In genomic region chr11:70509753-70510564, GRCm38 (mm10) we compare ENCODE assay signal across 9 mouse cellular contexts. TPM values are rescaled to one million over a fixed set of nuclear protein-coding genes. Genes with fewer than 3 reads are reported as not detected.
A peak's percentile ranks its signal among the peaks of the same experiment; 100 is the strongest.
DNase-seq lines count a peak whose midpoint lies in the region; ATAC-seq and TF ChIP-seq lines count a peak whose summit lies in the region.
"Had no signal": no experiment of that assay in that cellular context is flagged by ENCODE, and none has a peak within 500 bp of the region (broad histone marks: within the 10 kb centered on the region; RNA-seq: fewer than 3 reads in every experiment).

No protein-coding gene starts in this region.

- H3K4me1 ChIP-seq in testis, adult 2 months (ENCODE audit: control insufficient read depth, insufficient read depth, low read length): peaks cover 8% of the 10 kb centered on the region
- H3K4me1 ChIP-seq in kidney, adult 2 months (ENCODE audit: control insufficient read depth, insufficient read depth, low read length): no peaks in the 10 kb centered on the region
- H3K4me1 ChIP-seq in lung, embryonic 14.5 days (ENCODE audit: insufficient read depth): no peaks in the 10 kb centered on the region
- H3K4me1 ChIP-seq in neural tube, embryonic 14.5 days (ENCODE audit: control insufficient read depth, insufficient read depth, low read length): no peaks in the 10 kb centered on the region

- no peak for DNase-seq in testis, postnatal 14 days (ENCODE audit: low spot score)
- peak; percentile 61 for DNase-seq in cerebellum, adult 9-10 months
- peak; percentile 30 to 37 for DNase-seq in frontal cortex, postnatal 36 days (ENCODE audit: low spot score in 2 of 2)
- peak; percentile 49 for DNase-seq in kidney, adult 2 months
- DNase-seq in lung, embryonic 14.5 days: peak; percentile 78
- peak; percentile 69 for DNase-seq in thymus, postnatal 25 days

- TF ChIP-seq POLR2A in testis, adult 2 months (IDR thresholded peaks at IDR 0.05; ENCODE audit: control insufficient read depth, low read depth, low read length): no peak
- TF ChIP-seq POLR2A in kidney, adult 2 months (IDR thresholded peaks at IDR 0.05; ENCODE audit: low read depth, low read length): no peak

- H3K36me3 ChIP-seq in testis, adult 2 months (ENCODE audit: control insufficient read depth, insufficient read depth, low read length): no peaks in the 10 kb centered on the region
- no peaks in the 10 kb centered on the region for H3K36me3 ChIP-seq in kidney, adult 2 months (ENCODE audit: control insufficient read depth, insufficient read depth, low read length)
- no peaks in the 10 kb centered on the region for H3K36me3 ChIP-seq in lung, embryonic 14.5 days (ENCODE audit: insufficient read depth)
- H3K36me3 ChIP-seq in neural tube, embryonic 14.5 days (ENCODE audit: control insufficient read depth, insufficient read depth, low read length): no peaks in the 10 kb centered on the region
- H3K36me3 ChIP-seq: liver, embryonic 15.5 days had no signal

- H3K4me2 ChIP-seq in lung, embryonic 14.5 days: peak overlapping the region; percentile 8; the same call in 1 of the 2 replicates
- H3K4me2 ChIP-seq in neural tube, embryonic 14.5 days (ENCODE audit: low read depth, low read length): peak overlapping the region; percentile 33; the same call in 1 of the 2 replicates
- H3K4me2 ChIP-seq: liver, embryonic 15.5 days had no signal

- no peak overlapping the region for H3K27ac ChIP-seq in testis, adult 2 months (ENCODE audit: control insufficient read depth, insufficient read depth, low read depth, low read length)
- no peak overlapping the region for H3K27ac ChIP-seq in kidney, adult 2 months (ENCODE audit: insufficient read depth, low read depth, low read length)
- no peak overlapping the region for H3K27ac ChIP-seq in lung, embryonic 14.5 days (ENCODE audit: low read depth)
- no peak overlapping the region for H3K27ac ChIP-seq in neural tube, embryonic 14.5 days (ENCODE audit: low read depth, low read length)
- H3K27ac ChIP-seq: liver, embryonic 15.5 days had no signal

- TF ChIP-seq CTCF in testis, adult 2 months (IDR thresholded peaks at IDR 0.05; ENCODE audit: control insufficient read depth, insufficient read depth, insufficient replicate concordance, low read depth, low read length): peak; percentile 36; the same call in 1 of the 2 replicates
- peak; percentile 86 for TF ChIP-seq CTCF in kidney, adult 2 months (conservative IDR thresholded peaks at IDR 0.05; ENCODE audit: insufficient read depth, insufficient read length, low read depth, low read length)
- peak; percentile 72 for TF ChIP-seq CTCF in lung, embryonic 14.5 days (IDR thresholded peaks at IDR 0.05; ENCODE audit: low read depth)

- H3K27me3 ChIP-seq in testis, adult 2 months (ENCODE audit: control insufficient read depth, insufficient read depth, low read length): no peaks in the 10 kb centered on the region
- H3K27me3 ChIP-seq in kidney, adult 2 months (replicated peaks; ENCODE audit: control insufficient read depth, insufficient read depth, low read length): no peaks in the 10 kb centered on the region
- H3K27me3 ChIP-seq in lung, embryonic 14.5 days (ENCODE audit: insufficient read depth, low read length): no peaks in the 10 kb centered on the region
- no peaks in the 10 kb centered on the region for H3K27me3 ChIP-seq in neural tube, embryonic 14.5 days (ENCODE audit: control insufficient read depth, insufficient read depth, low read length)

- no peak overlapping the region for H3K9ac ChIP-seq in lung, embryonic 14.5 days
- H3K9ac ChIP-seq in neural tube, embryonic 14.5 days (replicated peaks; ENCODE audit: low read depth, low read length): no peak overlapping the region
- H3K9ac ChIP-seq: liver, embryonic 15.5 days had no signal

- peak overlapping the region; percentile 24 for H3K4me3 ChIP-seq in testis, adult 2 months (ENCODE audit: control insufficient read depth, low read depth, low read length)
- H3K4me3 ChIP-seq in kidney, adult 2 months (ENCODE audit: insufficient read depth, low read depth, low read length): no peak overlapping the region
- no peak overlapping the region for H3K4me3 ChIP-seq in lung, embryonic 14.5 days (ENCODE audit: low read depth, low read length)
- H3K4me3 ChIP-seq in neural tube, embryonic 14.5 days (ENCODE audit: low read depth, low read length): no peak overlapping the region
- H3K4me3 ChIP-seq: liver, embryonic 15.5 days had no signal

- 14% methylated on average over 19 of the region's 19 CpGs for WGBS in kidney, adult 2 months
- WGBS in lung, embryonic 14.5 days: 7% methylated on average over 19 of the region's 19 CpGs
- WGBS in neural tube, embryonic 14.5 days: 11% methylated on average over 19 of the region's 19 CpGs

- no peaks in the 10 kb centered on the region for H3K9me3 ChIP-seq in lung, embryonic 14.5 days (ENCODE audit: low read depth, low read length)
- H3K9me3 ChIP-seq in neural tube, embryonic 14.5 days (ENCODE audit: control insufficient read depth, low read length): no peaks in the 10 kb centered on the region
- H3K9me3 ChIP-seq: liver, embryonic 15.5 days had no signal

- ATAC-seq in lung, embryonic 14.5 days (ENCODE audit: insufficient read depth): peak; percentile 62; the same call in 1 of the 2 replicates
- peak; percentile 21; the same call in 1 of the 2 replicates for ATAC-seq in neural tube, embryonic 14.5 days (ENCODE audit: low read depth)

RNA-seq across cellular contexts. Expression of gene Vmo1, which starts 4.5 kb away (rescaled TPM):
- 0.30 and 0.36 TPM in 2 replicates for polyA plus RNA-seq in testis, adult 2 months (2012; rRNA removed)
- polyA plus RNA-seq in kidney, adult 2 months (2012; rRNA removed): 0.15 TPM in 1 of 2 replicates, not detected in the other
- 0.38 TPM in 1 of 2 replicates, not detected in the other for polyA plus RNA-seq in lung, embryonic 14.5 days (2014; fragmentation: Nextera tagmentation; extraction: Ambion mirVana)
- polyA plus RNA-seq in neural tube, embryonic 14.5 days (2014; fragmentation: Nextera tagmentation; extraction: Ambion mirVana): not detected in 2 replicates

RNA-seq across cellular contexts. Expression of gene Tm4sf5, which starts 4.9 kb away (rescaled TPM):
- polyA plus RNA-seq in testis, adult 2 months (2012; rRNA removed): 1.2 TPM in 2 replicates
- 0.31 TPM in 1 of 2 replicates, not detected in the other for polyA plus RNA-seq in kidney, adult 2 months (2012; rRNA removed)
- polyA plus RNA-seq in lung, embryonic 14.5 days (2014; fragmentation: Nextera tagmentation; extraction: Ambion mirVana): 1.2 and 1.3 TPM in 2 replicates
- polyA plus RNA-seq in neural tube, embryonic 14.5 days (2014; fragmentation: Nextera tagmentation; extraction: Ambion mirVana): 1.8 and 3.7 TPM in 2 replicates

RNA-seq across cellular contexts. Expression of gene Gltpd2, which starts 9.0 kb away (rescaled TPM):
- not detected in 2 replicates for polyA plus RNA-seq in testis, adult 2 months (2012; rRNA removed)
- polyA plus RNA-seq in kidney, adult 2 months (2012; rRNA removed): 2.8 and 3.3 TPM in 2 replicates
- 0.30 and 0.55 TPM in 2 replicates for polyA plus RNA-seq in lung, embryonic 14.5 days (2014; fragmentation: Nextera tagmentation; extraction: Ambion mirVana)
- 0.27 TPM in 1 of 2 replicates, not detected in the other for polyA plus RNA-seq in neural tube, embryonic 14.5 days (2014; fragmentation: Nextera tagmentation; extraction: Ambion mirVana)

RNA-seq across cellular contexts. Expression of gene Psmb6, which starts 15.2 kb away (rescaled TPM):
- polyA plus RNA-seq in testis, adult 2 months (2012; rRNA removed): 385 and 389 TPM in 2 replicates
- 335 and 398 TPM in 2 replicates for polyA plus RNA-seq in kidney, adult 2 months (2012; rRNA removed)
- polyA plus RNA-seq in lung, embryonic 14.5 days (2014; fragmentation: Nextera tagmentation; extraction: Ambion mirVana): 778 and 813 TPM in 2 replicates
- 743 and 801 TPM in 2 replicates for polyA plus RNA-seq in neural tube, embryonic 14.5 days (2014; fragmentation: Nextera tagmentation; extraction: Ambion mirVana)

RNA-seq across cellular contexts. Expression of gene Gm40193, which starts 22.8 kb away (rescaled TPM):
- polyA plus RNA-seq in testis, adult 2 months (2012; rRNA removed): not detected in 2 replicates
- not detected in 2 replicates for polyA plus RNA-seq in kidney, adult 2 months (2012; rRNA removed)
- polyA plus RNA-seq in lung, embryonic 14.5 days (2014; fragmentation: Nextera tagmentation; extraction: Ambion mirVana): not detected in 2 replicates
- not detected in 2 replicates for polyA plus RNA-seq in neural tube, embryonic 14.5 days (2014; fragmentation: Nextera tagmentation; extraction: Ambion mirVana)
- polyA plus RNA-seq: liver, embryonic 15.5 days had no signal

Comparison
In these comparisons a context has a peak if more than half of its experiments do, and no peak if none do; other contexts are left out.
1. CTCF ChIP-seq: peak in every context shown above with its lines; median percentile 86 in kidney, adult 2 months; 72 in lung, embryonic 14.5 days; 36 in testis, adult 2 months.